Mouse (Mus musculus): ENCODE measurements at regions not wholly inside any gene's neighbourhood (a gene's known extent, or its start where the extent isn't known, plus 50 kb on each side); places are given as distances from the start of the nearest gene placed in this dataset.

GRCm38 (mm10) chr1:35457591-35457990 is 607.8 kb downstream of the Plekhb2 start:
- no peak overlapping the region for H3K27ac ChIP-seq (ENCODE audit: insufficient read depth, low read depth, low read length)
- no peak for TF ChIP-seq CTCF (IDR thresholded peaks at IDR 0.05; ENCODE audit: insufficient read depth, low read depth, low read length)
- TF ChIP-seq POLR2A (IDR thresholded peaks at IDR 0.05; ENCODE audit: insufficient read depth, low read depth, low read length): no peak
- 77% methylated on average over 9 of the region's 9 CpGs for WGBS
- no peaks in the 10 kb centered on the region for H3K4me1 ChIP-seq (ENCODE audit: control insufficient read depth, insufficient read depth, low read length)
- no peak overlapping the region for H3K4me3 ChIP-seq (ENCODE audit: insufficient read depth, low read depth, low read length)

- no peak overlapping the region for H3K4me3 ChIP-seq (ENCODE audit: insufficient read depth, low read depth, low read length)
- no peaks in the 10 kb centered on the region for H3K4me1 ChIP-seq (ENCODE audit: control insufficient read depth, insufficient read depth, low read length)
- 44% methylated on average over 3 of the region's 3 CpGs for WGBS
- TF ChIP-seq POLR2A (IDR thresholded peaks at IDR 0.05; ENCODE audit: insufficient read depth, low read depth, low read length) (no peak), CTCF (IDR thresholded peaks at IDR 0.05; ENCODE audit: insufficient read depth, low read depth, low read length) (no peak)
- H3K27ac ChIP-seq (ENCODE audit: insufficient read depth, low read depth, low read length): no peak overlapping the region
These were observed 603.1 kb upstream of the Hs6st1 start for GRCm38 (mm10) chr1:35465081-35465480.

GRCm38 (mm10) chr1:35469185-35469753 is 598.9 kb upstream of the Hs6st1 start:
- no peaks in the 10 kb centered on the region for H3K4me1 ChIP-seq (ENCODE audit: control insufficient read depth, insufficient read depth, low read length)
- TF ChIP-seq CTCF (IDR thresholded peaks at IDR 0.05; ENCODE audit: insufficient read depth, low read depth, low read length) (no peak), POLR2A (IDR thresholded peaks at IDR 0.05; ENCODE audit: insufficient read depth, low read depth, low read length) (no peak)
- 35% methylated on average over 4 of the region's 4 CpGs for WGBS

GRCm38 (mm10) chr1:35478262-35478661 is 589.9 kb upstream of the Hs6st1 start:
- Histone ChIP-seq H3K4me3 (ENCODE audit: insufficient read depth, low read depth, low read length) (no peak overlapping the region), H3K27ac (ENCODE audit: insufficient read depth, low read depth, low read length) (no peak overlapping the region), H3K4me1 (ENCODE audit: control insufficient read depth, insufficient read depth, low read length) (no peaks in the 10 kb centered on the region)
- TF ChIP-seq CTCF (IDR thresholded peaks at IDR 0.05; ENCODE audit: insufficient read depth, low read depth, low read length) (no peak), POLR2A (IDR thresholded peaks at IDR 0.05; ENCODE audit: insufficient read depth, low read depth, low read length) (no peak)
- 92% methylated on average over 1 of the region's 1 CpGs for WGBS

More at GRCm38 (mm10) chr1:35469185-35469753, 598.9 kb upstream of the Hs6st1 start:
- Histone ChIP-seq H3K4me3 (ENCODE audit: insufficient read depth, low read depth, low read length) (no peak overlapping the region), H3K27ac (ENCODE audit: insufficient read depth, low read depth, low read length) (no peak overlapping the region)

GRCm38 (mm10) chr1:35495963-35496362 is 572.2 kb upstream of the Hs6st1 start:
- Histone ChIP-seq H3K4me1 (ENCODE audit: control insufficient read depth, insufficient read depth, low read length) (no peaks in the 10 kb centered on the region), H3K4me3 (ENCODE audit: insufficient read depth, low read depth, low read length) (no peak overlapping the region), H3K27ac (ENCODE audit: insufficient read depth, low read depth, low read length) (no peak overlapping the region)
- WGBS: 67% methylated on average over 5 of the region's 5 CpGs
- TF ChIP-seq POLR2A (IDR thresholded peaks at IDR 0.05; ENCODE audit: insufficient read depth, low read depth, low read length): no peak
- TF ChIP-seq CTCF (IDR thresholded peaks at IDR 0.05; ENCODE audit: insufficient read depth, low read depth, low read length): no peak

GRCm38 (mm10) chr1:35522951-35523350 is 545.2 kb upstream of the Hs6st1 start:
- Histone ChIP-seq H3K4me3 (ENCODE audit: insufficient read depth, low read depth, low read length) (no peak overlapping the region), H3K27ac (ENCODE audit: insufficient read depth, low read depth, low read length) (no peak overlapping the region), H3K4me1 (ENCODE audit: control insufficient read depth, insufficient read depth, low read length) (no peaks in the 10 kb centered on the region)
- no peak for TF ChIP-seq CTCF (IDR thresholded peaks at IDR 0.05; ENCODE audit: insufficient read depth, low read depth, low read length)
- no peak for TF ChIP-seq POLR2A (IDR thresholded peaks at IDR 0.05; ENCODE audit: insufficient read depth, low read depth, low read length)
- 85% methylated on average over 5 of the region's 5 CpGs for WGBS

GRCm38 (mm10) chr1:35523790-35524362 is 544.3 kb upstream of the Hs6st1 start:
- no peak overlapping the region for H3K27ac ChIP-seq (ENCODE audit: insufficient read depth, low read depth, low read length)
- no peak for TF ChIP-seq CTCF (IDR thresholded peaks at IDR 0.05; ENCODE audit: insufficient read depth, low read depth, low read length)
- TF ChIP-seq POLR2A (IDR thresholded peaks at IDR 0.05; ENCODE audit: insufficient read depth, low read depth, low read length): no peak
- no peaks in the 10 kb centered on the region for H3K4me1 ChIP-seq (ENCODE audit: control insufficient read depth, insufficient read depth, low read length)
- no peak overlapping the region for H3K4me3 ChIP-seq (ENCODE audit: insufficient read depth, low read depth, low read length)
- 80% methylated on average over 2 of the region's 2 CpGs for WGBS

GRCm38 (mm10) chr1:35524788-35525187 is 543.4 kb upstream of the Hs6st1 start:
- WGBS: 69% methylated on average over 5 of the region's 5 CpGs
- Histone ChIP-seq H3K27ac (ENCODE audit: insufficient read depth, low read depth, low read length) (no peak overlapping the region), H3K4me1 (ENCODE audit: control insufficient read depth, insufficient read depth, low read length) (no peaks in the 10 kb centered on the region), H3K4me3 (ENCODE audit: insufficient read depth, low read depth, low read length) (no peak overlapping the region)
- no peak for TF ChIP-seq CTCF (IDR thresholded peaks at IDR 0.05; ENCODE audit: insufficient read depth, low read depth, low read length)
- TF ChIP-seq POLR2A (IDR thresholded peaks at IDR 0.05; ENCODE audit: insufficient read depth, low read depth, low read length): no peak

- no peak for TF ChIP-seq POLR2A (IDR thresholded peaks at IDR 0.05; ENCODE audit: insufficient read depth, low read depth, low read length)
- no peak for TF ChIP-seq CTCF (IDR thresholded peaks at IDR 0.05; ENCODE audit: insufficient read depth, low read depth, low read length)
- H3K4me3 ChIP-seq (ENCODE audit: insufficient read depth, low read depth, low read length): no peak overlapping the region
- no peaks in the 10 kb centered on the region for H3K4me1 ChIP-seq (ENCODE audit: control insufficient read depth, insufficient read depth, low read length)
- 74% methylated on average over 12 of the region's 12 CpGs for WGBS
- no peak overlapping the region for H3K27ac ChIP-seq (ENCODE audit: insufficient read depth, low read depth, low read length)
These were observed 540.3 kb upstream of the Hs6st1 start for GRCm38 (mm10) chr1:35527750-35528476.

Measured in olfactory bulb, adult 2 months (tissue).